Mouse (Mus musculus): ENCODE measurements around the gene Tpp1. TPM values are rescaled to one million over a fixed set of nuclear protein-coding genes. Genes with fewer than 3 reads are reported as not detected.

Gene Tpp1
- total and polyA plus RNA-seq, 3 experiments: 19.1 to 49.1 (median 29.9) TPM

DNA sequence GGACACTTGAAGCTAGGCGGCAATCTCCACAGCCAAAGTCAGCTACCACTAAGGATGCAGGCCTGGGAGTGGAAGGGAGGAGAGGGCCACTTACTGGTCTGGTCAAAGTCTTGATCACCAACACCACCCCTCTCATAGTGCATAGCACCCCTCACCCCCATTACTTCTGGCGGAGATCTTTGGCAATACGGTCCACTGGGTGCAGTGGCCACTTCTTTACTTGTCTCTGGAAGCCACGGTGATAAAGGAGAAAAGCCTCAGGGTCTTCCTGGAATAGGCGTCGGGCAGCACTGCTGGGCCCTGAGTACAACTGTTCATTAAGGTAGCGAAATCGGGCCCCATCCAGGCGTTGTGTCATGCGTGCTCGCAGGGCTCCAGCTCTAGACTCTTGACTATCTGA lies 18.2 kb downstream of the Tpp1 start:
- in situ Hi-C loops (cut with MboI; ENCODE audit: low pct_ligation_motif_present, low pct_unique_long_range_greater_than_20kb, low sequenced_read_pairs) (no loop called here), dilution Hi-C loops (cut with MboI; ENCODE audit: extremely low pct_ligation_motif_present, extremely low pct_unique_long_range_greater_than_20kb, low sequenced_read_pairs) (no loop called here)
- TF ChIP-seq USF1 (IDR thresholded peaks at IDR 0.05; ENCODE audit: low read depth, low read length) (no peak), TBP (conservative IDR thresholded peaks at IDR 0.05; ENCODE audit: low read depth, low read length) (no peak), PAX5 (IDR thresholded peaks at IDR 0.05; ENCODE audit: low read length) (no peak)
- no peaks in the 10 kb centered on the region for H3K27me3 ChIP-seq (replicated peaks)
- no peak overlapping the region for H3K4me3 ChIP-seq (replicated peaks in 1 of 3; ENCODE audit: low read depth in 2 of 3, low read length in 2 of 3, poor library complexity in 1 of 3)
- H3K9ac ChIP-seq (ENCODE audit: insufficient read depth, low read depth): no peak overlapping the region
- DNase-seq (ENCODE audit: extremely low read depth): no peak
- H3K9me3 ChIP-seq (replicated peaks; ENCODE audit: low read length): no peaks in the 10 kb centered on the region
- no peak overlapping the region for H3K4me2 ChIP-seq (ENCODE audit: insufficient read depth, low read depth, poor library complexity, severe bottlenecking)
- H3K79me2 ChIP-seq (replicated peaks; ENCODE audit: control insufficient read depth, extremely low read depth, insufficient read depth, poor library complexity, severe bottlenecking): peaks cover 24% of the 10 kb centered on the region
- H3K4me1 ChIP-seq (ENCODE audit: control insufficient read depth in 1 of 2, insufficient read depth in 2 of 2): peaks cover 6 to 42% of the 10 kb centered on the region in 2 experiments
- peaks cover 49 to 64% of the 10 kb centered on the region in 2 experiments for H3K36me3 ChIP-seq (replicated peaks in 1 of 2; ENCODE audit: control insufficient read depth in 1 of 2, insufficient read depth in 1 of 2, low read length in 1 of 2)
- H3K27ac ChIP-seq (ENCODE audit: insufficient read depth, low read depth): no peak overlapping the region

DNA sequence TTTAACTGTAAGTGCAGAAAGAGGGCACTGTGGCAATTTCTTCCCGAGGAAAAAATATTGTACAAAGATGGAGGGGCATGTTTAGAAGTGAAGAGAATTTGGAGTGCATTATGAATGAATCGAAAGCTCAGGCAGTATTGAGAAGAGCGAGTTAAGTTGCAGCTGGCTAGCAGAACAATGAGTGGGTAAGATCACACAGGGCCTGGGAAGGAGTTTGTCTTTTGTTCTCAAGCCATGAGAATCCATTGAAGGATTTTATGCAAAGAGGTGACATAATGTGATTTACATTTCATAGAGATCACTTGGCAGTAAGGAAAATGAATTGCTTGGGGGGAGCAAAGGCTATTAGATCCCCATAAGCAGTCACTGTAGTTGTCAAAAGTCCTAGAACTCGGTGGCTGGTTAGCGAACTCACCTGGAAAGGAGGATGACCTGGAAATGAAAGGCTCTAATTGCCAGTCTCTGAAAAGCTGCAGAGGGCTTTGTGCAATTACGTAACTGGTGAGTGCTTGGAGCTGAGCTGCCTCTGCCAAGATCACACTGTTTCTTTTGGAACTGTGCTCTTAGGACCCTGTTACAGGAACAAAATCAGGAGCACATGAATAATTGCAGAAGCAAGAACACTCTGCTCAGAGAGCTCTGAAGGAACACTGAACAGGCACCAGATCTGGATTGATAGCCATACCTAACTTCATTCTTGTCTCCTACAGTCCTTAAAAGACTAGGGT lies 23.2 kb downstream of the Tpp1 start:
- Histone ChIP-seq H3K4me3 (replicated peaks in 1 of 3; ENCODE audit: low read depth in 2 of 3, low read length in 2 of 3, poor library complexity in 1 of 3) (no peak overlapping the region), H3K79me2 (replicated peaks; ENCODE audit: control insufficient read depth, extremely low read depth, insufficient read depth, poor library complexity, severe bottlenecking) (peaks cover under 1% of the 10 kb centered on the region; the same call in 1 of the 2 replicates), H3K9ac (ENCODE audit: insufficient read depth, low read depth) (no peak overlapping the region), H3K27me3 (replicated peaks) (no peaks in the 10 kb centered on the region), H3K9me3 (replicated peaks; ENCODE audit: low read length) (no peaks in the 10 kb centered on the region), H3K27ac (ENCODE audit: insufficient read depth, low read depth) (no peak overlapping the region), H3K4me1 (ENCODE audit: control insufficient read depth in 1 of 2, insufficient read depth in 2 of 2) (peaks cover 0 to 17% of the 10 kb centered on the region in 2 experiments; a peak in 2 of 4 replicates), H3K4me2 (ENCODE audit: insufficient read depth, low read depth, poor library complexity, severe bottlenecking) (no peak overlapping the region), H3K36me3 (replicated peaks in 1 of 2; ENCODE audit: control insufficient read depth in 1 of 2, insufficient read depth in 1 of 2, low read length in 1 of 2) (peaks cover 40 to 90% of the 10 kb centered on the region in 2 experiments)
- DNase-seq (ENCODE audit: extremely low read depth): no peak
- TF ChIP-seq MYC (IDR thresholded peaks at IDR 0.05; ENCODE audit: low read depth, low read length): no peak
- no peak for TF ChIP-seq JUN (IDR thresholded peaks at IDR 0.05; ENCODE audit: insufficient read depth, low read depth, low read length)
- TF ChIP-seq ZNF384 (IDR thresholded peaks at IDR 0.05; ENCODE audit: low read depth, low read length): no peak
- TF ChIP-seq USF1 (IDR thresholded peaks at IDR 0.05; ENCODE audit: low read depth, low read length): no peak
- no peak for TF ChIP-seq MAFK (IDR thresholded peaks at IDR 0.05; ENCODE audit: insufficient replicate concordance, low read length)
- no peak for TF ChIP-seq ELF1 (IDR thresholded peaks at IDR 0.05; ENCODE audit: low read depth, low read length)
- TF ChIP-seq GABPA (IDR thresholded peaks at IDR 0.05; ENCODE audit: insufficient replicate concordance, low read depth, low read length): no peak
- no peak for TF ChIP-seq PAX5 (IDR thresholded peaks at IDR 0.05; ENCODE audit: low read length)
- in situ Hi-C loops (cut with MboI; ENCODE audit: low pct_ligation_motif_present, low pct_unique_long_range_greater_than_20kb, low sequenced_read_pairs) (no loop called here), dilution Hi-C loops (cut with MboI; ENCODE audit: extremely low pct_ligation_motif_present, extremely low pct_unique_long_range_greater_than_20kb, low sequenced_read_pairs) (no loop called here)

DNA sequence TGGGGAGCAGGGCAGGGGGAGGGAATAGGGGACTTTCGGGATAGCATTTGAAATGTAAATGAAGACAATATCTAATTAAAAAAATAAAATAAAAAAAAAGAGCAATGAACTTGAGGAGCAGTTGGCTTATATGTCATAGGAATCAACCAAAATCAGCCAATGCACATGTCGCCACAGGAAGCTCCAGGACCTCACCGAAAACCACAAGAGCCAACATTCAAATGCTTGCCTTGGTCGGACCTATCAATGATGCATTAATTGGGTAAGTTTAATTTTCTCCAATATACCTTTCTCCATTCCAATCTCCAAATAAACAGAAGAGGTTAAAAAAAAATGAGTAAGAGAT lies 25.1 kb downstream of the Tpp1 start:
- peaks cover 0 to 3% of the 10 kb centered on the region in 2 experiments; a peak in 1 of 4 replicates for H3K4me1 ChIP-seq (ENCODE audit: control insufficient read depth in 1 of 2, insufficient read depth in 2 of 2)

More for the DNA sequence above, 25.1 kb downstream of the Tpp1 start:
- no peak overlapping the region for H3K9ac ChIP-seq (ENCODE audit: insufficient read depth, low read depth)
- dilution Hi-C loops (cut with MboI; ENCODE audit: extremely low pct_ligation_motif_present, extremely low pct_unique_long_range_greater_than_20kb, low sequenced_read_pairs) (no loop called here), in situ Hi-C loops (cut with MboI; ENCODE audit: low pct_ligation_motif_present, low pct_unique_long_range_greater_than_20kb, low sequenced_read_pairs) (no loop called here)
- no peaks in the 10 kb centered on the region for H3K27me3 ChIP-seq (replicated peaks)
- DNase-seq (ENCODE audit: extremely low read depth): no peak
- no peak overlapping the region for H3K4me2 ChIP-seq (ENCODE audit: insufficient read depth, low read depth, poor library complexity, severe bottlenecking)
- no peak overlapping the region for H3K4me3 ChIP-seq (replicated peaks in 1 of 3; ENCODE audit: low read depth in 2 of 3, low read length in 2 of 3, poor library complexity in 1 of 3)
- no peaks in the 10 kb centered on the region for H3K9me3 ChIP-seq (replicated peaks; ENCODE audit: low read length)
- peaks cover 21 to 87% of the 10 kb centered on the region in 2 experiments for H3K36me3 ChIP-seq (replicated peaks in 1 of 2; ENCODE audit: control insufficient read depth in 1 of 2, insufficient read depth in 1 of 2, low read length in 1 of 2)
- TF ChIP-seq PAX5 (IDR thresholded peaks at IDR 0.05; ENCODE audit: low read length) (no peak), ETS1 (conservative IDR thresholded peaks at IDR 0.05; ENCODE audit: low read depth, low read length) (no peak), NELFE (IDR thresholded peaks at IDR 0.05; ENCODE audit: low read depth, low read length) (no peak), TBP (conservative IDR thresholded peaks at IDR 0.05; ENCODE audit: low read depth, low read length) (no peak), POLR2A (IDR thresholded peaks at IDR 0.05; ENCODE audit: low read depth, low read length) (no peak), MXI1 (IDR thresholded peaks at IDR 0.05; ENCODE audit: low read depth, low read length) (no peak), BHLHE40 (IDR thresholded peaks at IDR 0.05; ENCODE audit: low read depth, low read length) (no peak), SMC3 (IDR thresholded peaks at IDR 0.05; ENCODE audit: low read depth, low read length) (no peak), HCFC1 (IDR thresholded peaks at IDR 0.05; ENCODE audit: low read depth, low read length) (no peak), JUN (IDR thresholded peaks at IDR 0.05; ENCODE audit: insufficient read depth, low read depth, low read length) (no peak), JUND (conservative IDR thresholded peaks at IDR 0.05; ENCODE audit: low read depth, low read length) (no peak)
- H3K79me2 ChIP-seq (replicated peaks; ENCODE audit: control insufficient read depth, extremely low read depth, insufficient read depth, poor library complexity, severe bottlenecking): no peaks in the 10 kb centered on the region
- no peak overlapping the region for H3K27ac ChIP-seq (ENCODE audit: insufficient read depth, low read depth)

All from CH12.LX (cell line).